Mouse (Mus musculus): ENCODE measurements at regions not wholly inside any gene's neighbourhood (a gene's known extent, or its start where the extent isn't known, plus 50 kb on each side); places are given as distances from the start of the nearest gene placed in this dataset.

DNA sequence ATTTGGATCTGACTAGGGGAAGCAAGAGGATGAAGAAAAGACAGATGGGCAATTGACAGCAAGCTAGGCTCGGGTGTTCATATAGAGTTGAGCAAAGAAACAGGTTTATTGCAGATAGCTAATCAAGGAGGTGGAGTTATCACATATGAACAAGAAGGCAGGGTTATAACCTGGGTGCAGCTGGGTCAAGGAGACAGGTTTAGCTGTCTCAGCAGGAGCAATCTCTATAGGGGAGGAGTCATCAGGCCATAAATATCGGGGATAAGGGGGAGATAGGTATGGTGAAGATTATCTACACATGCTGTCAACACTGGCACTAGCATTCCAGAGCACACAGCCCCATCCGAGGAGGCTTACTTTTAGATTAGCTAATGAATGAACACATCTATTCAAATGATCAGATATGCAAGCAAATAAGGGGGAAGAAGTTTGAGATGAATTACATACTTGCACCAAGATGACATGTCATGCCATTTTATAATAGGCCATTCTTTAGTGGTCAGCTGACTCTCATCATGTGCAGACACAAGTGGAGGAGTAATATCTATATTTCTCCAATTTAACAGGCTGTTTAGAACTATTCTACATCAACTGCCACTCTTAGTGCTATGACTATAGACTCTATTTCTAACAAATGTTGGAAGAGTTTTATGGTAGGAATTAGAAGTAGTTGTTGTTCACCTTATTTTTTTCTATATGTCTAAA is 76.9 kb downstream of the Lhx9 start:
- Histone ChIP-seq H3K9ac (ENCODE audit: low read depth, low read length) (no peak overlapping the region), H3K27me3 (ENCODE audit: control insufficient read depth, insufficient read depth, low read length) (no peaks in the 10 kb centered on the region), H3K4me3 (ENCODE audit: insufficient read depth, low read depth, low read length) (no peak overlapping the region), H3K79me2 (ENCODE audit: control insufficient read depth, insufficient read depth, low read length) (no peaks in the 10 kb centered on the region), H3K4me1 (ENCODE audit: control insufficient read depth, insufficient read depth, low read length) (no peaks in the 10 kb centered on the region), H3K36me3 (ENCODE audit: control insufficient read depth, insufficient read depth, low read length) (no peaks in the 10 kb centered on the region), H3K27ac (replicated peaks; ENCODE audit: insufficient read depth, low read depth, low read length) (no peak overlapping the region)
- DNase-seq (ENCODE audit: extremely low read depth, low read depth, low spot score): no peak
- WGBS: 64% methylated on average over 3 of the region's 3 CpGs
- no peak for TF ChIP-seq POLR2A (IDR thresholded peaks at IDR 0.05; ENCODE audit: extremely low read depth, insufficient read depth, low read length)
- TF ChIP-seq CTCF (IDR thresholded peaks at IDR 0.05; ENCODE audit: low read depth, low read length): no peak

DNA sequence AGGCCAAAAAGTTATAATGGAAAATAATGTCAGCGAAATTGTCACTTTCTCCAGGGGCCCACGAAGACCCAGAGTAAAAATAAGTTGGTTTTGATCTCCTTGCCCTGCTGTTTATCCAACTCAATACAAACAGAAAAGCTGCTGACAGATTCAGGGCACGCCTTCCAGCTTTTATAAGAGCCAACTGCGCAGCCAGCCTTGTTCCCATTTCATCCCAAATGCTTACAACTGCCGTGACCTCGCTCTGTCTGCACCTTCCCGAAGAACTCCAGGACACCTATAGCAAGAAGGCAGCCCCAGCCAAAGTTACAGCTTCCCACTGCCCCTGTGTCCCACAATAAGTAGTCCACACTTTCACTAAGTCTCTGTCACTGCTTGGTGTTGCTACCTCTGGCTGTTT is 85.5 kb downstream of the Lhx9 start:
- H3K79me2 ChIP-seq (ENCODE audit: control insufficient read depth, insufficient read depth, low read length): no peaks in the 10 kb centered on the region
- H3K9ac ChIP-seq (ENCODE audit: low read depth, low read length): no peak overlapping the region
- no peaks in the 10 kb centered on the region for H3K36me3 ChIP-seq (ENCODE audit: control insufficient read depth, insufficient read depth, low read length)
- 79% methylated on average over 7 of the region's 7 CpGs for WGBS
- H3K27ac ChIP-seq (replicated peaks; ENCODE audit: insufficient read depth, low read depth, low read length): no peak overlapping the region
- no peaks in the 10 kb centered on the region for H3K4me1 ChIP-seq (ENCODE audit: control insufficient read depth, insufficient read depth, low read length)
- DNase-seq (ENCODE audit: extremely low read depth, low read depth, low spot score): no peak
- no peak for TF ChIP-seq POLR2A (IDR thresholded peaks at IDR 0.05; ENCODE audit: extremely low read depth, insufficient read depth, low read length)
- no peak for TF ChIP-seq CTCF (IDR thresholded peaks at IDR 0.05; ENCODE audit: low read depth, low read length)
- no peak overlapping the region for H3K4me3 ChIP-seq (ENCODE audit: insufficient read depth, low read depth, low read length)
- no peaks in the 10 kb centered on the region for H3K27me3 ChIP-seq (ENCODE audit: control insufficient read depth, insufficient read depth, low read length)

- no peaks in the 10 kb centered on the region for H3K4me1 ChIP-seq (ENCODE audit: control insufficient read depth, insufficient read depth, low read length)
- DNase-seq (ENCODE audit: extremely low read depth, low read depth, low spot score): no peak
- TF ChIP-seq POLR2A (IDR thresholded peaks at IDR 0.05; ENCODE audit: extremely low read depth, insufficient read depth, low read length): no peak
- TF ChIP-seq CTCF (IDR thresholded peaks at IDR 0.05; ENCODE audit: low read depth, low read length): no peak
Measured at GRCm38 (mm10) chr1:138757777-138758176, 90.6 kb downstream of the Lhx9 start.

DNA sequence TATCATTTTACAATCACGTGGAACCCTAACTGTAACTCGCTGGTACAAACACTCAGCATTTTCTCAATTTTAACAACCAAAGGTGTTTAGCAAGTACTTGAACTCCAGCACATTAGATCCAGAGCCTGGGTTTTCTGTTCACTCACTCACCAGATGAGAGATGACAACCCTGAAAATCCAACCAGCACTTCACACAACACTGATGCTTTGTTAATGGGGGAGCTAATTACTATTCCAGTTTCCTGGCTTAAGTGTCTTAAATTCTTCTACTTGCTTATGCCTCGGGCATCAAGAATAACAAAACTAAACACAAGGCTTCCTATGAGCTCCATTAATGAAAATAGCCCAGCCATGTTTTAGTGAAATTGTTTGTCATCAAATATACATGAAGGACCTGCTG is 113.4 kb upstream of the Nek7 start:
- no peak overlapping the region for H3K27ac ChIP-seq (replicated peaks; ENCODE audit: insufficient read depth, low read depth, low read length)
- 81% methylated on average over 3 of the region's 3 CpGs for WGBS

More at GRCm38 (mm10) chr1:138757777-138758176, 90.6 kb downstream of the Lhx9 start:
- H3K4me3 ChIP-seq (ENCODE audit: insufficient read depth, low read depth, low read length): no peak overlapping the region
- H3K27ac ChIP-seq (replicated peaks; ENCODE audit: insufficient read depth, low read depth, low read length): no peak overlapping the region
- no peaks in the 10 kb centered on the region for H3K79me2 ChIP-seq (ENCODE audit: control insufficient read depth, insufficient read depth, low read length)
- H3K27me3 ChIP-seq (ENCODE audit: control insufficient read depth, insufficient read depth, low read length): no peaks in the 10 kb centered on the region
- H3K9ac ChIP-seq (ENCODE audit: low read depth, low read length): no peak overlapping the region
- no peaks in the 10 kb centered on the region for H3K36me3 ChIP-seq (ENCODE audit: control insufficient read depth, insufficient read depth, low read length)

DNA sequence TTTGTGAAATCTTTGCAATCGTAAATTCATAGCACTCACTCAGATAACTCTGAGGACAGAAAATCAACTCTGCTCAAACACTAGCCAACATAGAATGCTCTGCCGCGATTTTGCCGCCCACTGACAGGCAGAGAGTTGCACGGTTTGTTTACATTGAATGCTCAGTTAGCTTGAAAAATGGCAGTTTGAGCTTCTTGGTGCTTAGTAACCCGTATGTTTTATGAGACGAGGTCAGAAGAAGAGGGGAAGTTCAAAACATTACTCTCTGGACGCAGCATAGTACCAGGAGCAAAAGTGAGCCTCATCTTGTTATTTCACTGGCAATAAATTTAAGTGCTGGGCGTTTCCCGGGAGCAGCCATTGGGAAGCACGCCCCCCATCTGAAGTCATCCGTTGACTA is 111.1 kb upstream of the Nek7 start:
- TF ChIP-seq CTCF (IDR thresholded peaks at IDR 0.05; ENCODE audit: low read depth, low read length) (no peak), POLR2A (IDR thresholded peaks at IDR 0.05; ENCODE audit: extremely low read depth, insufficient read depth, low read length) (no peak)
- H3K27ac ChIP-seq (replicated peaks; ENCODE audit: insufficient read depth, low read depth, low read length): no peak overlapping the region
- H3K27me3 ChIP-seq (ENCODE audit: control insufficient read depth, insufficient read depth, low read length): no peaks in the 10 kb centered on the region
- no peaks in the 10 kb centered on the region for H3K79me2 ChIP-seq (ENCODE audit: control insufficient read depth, insufficient read depth, low read length)
- DNase-seq (ENCODE audit: extremely low read depth, low read depth, low spot score): no peak
- no peaks in the 10 kb centered on the region for H3K36me3 ChIP-seq (ENCODE audit: control insufficient read depth, insufficient read depth, low read length)
- H3K4me3 ChIP-seq (ENCODE audit: insufficient read depth, low read depth, low read length): no peak overlapping the region
- WGBS: 75% methylated on average over 12 of the region's 12 CpGs
- no peak overlapping the region for H3K9ac ChIP-seq (ENCODE audit: low read depth, low read length)
- H3K4me1 ChIP-seq (ENCODE audit: control insufficient read depth, insufficient read depth, low read length): no peaks in the 10 kb centered on the region

More for the DNA sequence above, 113.4 kb upstream of the Nek7 start:
- no peak for TF ChIP-seq CTCF (IDR thresholded peaks at IDR 0.05; ENCODE audit: low read depth, low read length)
- TF ChIP-seq POLR2A (IDR thresholded peaks at IDR 0.05; ENCODE audit: extremely low read depth, insufficient read depth, low read length): no peak
- no peaks in the 10 kb centered on the region for H3K79me2 ChIP-seq (ENCODE audit: control insufficient read depth, insufficient read depth, low read length)
- H3K27me3 ChIP-seq (ENCODE audit: control insufficient read depth, insufficient read depth, low read length): no peaks in the 10 kb centered on the region
- H3K36me3 ChIP-seq (ENCODE audit: control insufficient read depth, insufficient read depth, low read length): no peaks in the 10 kb centered on the region
- H3K9ac ChIP-seq (ENCODE audit: low read depth, low read length): no peak overlapping the region
- H3K4me1 ChIP-seq (ENCODE audit: control insufficient read depth, insufficient read depth, low read length): no peaks in the 10 kb centered on the region
- no peak for DNase-seq (ENCODE audit: extremely low read depth, low read depth, low spot score)
- H3K4me3 ChIP-seq (ENCODE audit: insufficient read depth, low read depth, low read length): no peak overlapping the region

DNA sequence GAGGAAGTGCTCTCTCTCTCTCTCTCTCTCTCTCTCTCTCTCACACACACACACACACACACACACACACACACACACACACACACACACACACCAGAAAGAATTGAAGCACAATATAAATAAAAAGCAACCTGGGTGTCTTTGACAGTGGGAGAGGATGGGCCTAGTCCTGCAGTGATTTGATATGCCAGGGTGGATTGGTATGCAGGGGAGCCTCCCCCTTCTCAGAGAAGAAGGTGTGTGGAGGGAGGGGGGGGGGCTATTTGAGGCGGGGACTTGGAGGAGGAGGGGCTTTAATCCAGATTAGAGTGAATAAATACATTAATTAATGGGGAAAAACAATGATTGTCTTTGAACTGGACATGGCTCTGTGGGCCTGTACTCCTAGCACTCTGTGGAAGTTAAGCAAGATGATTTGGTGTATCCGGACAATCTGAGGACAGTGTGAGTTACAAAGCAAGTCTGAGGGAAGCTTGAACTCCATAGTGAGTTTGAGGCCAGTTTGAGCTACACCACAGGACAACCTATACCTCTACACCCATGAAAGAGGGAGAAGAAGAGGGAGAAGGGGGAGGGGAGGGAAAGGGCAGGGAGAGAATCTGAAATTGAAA is 109.3 kb upstream of the Nek7 start:
- no peak for TF ChIP-seq POLR2A (IDR thresholded peaks at IDR 0.05; ENCODE audit: extremely low read depth, insufficient read depth, low read length)
- TF ChIP-seq CTCF (IDR thresholded peaks at IDR 0.05; ENCODE audit: low read depth, low read length): no peak
- Histone ChIP-seq H3K27me3 (ENCODE audit: control insufficient read depth, insufficient read depth, low read length) (no peaks in the 10 kb centered on the region), H3K4me1 (ENCODE audit: control insufficient read depth, insufficient read depth, low read length) (no peaks in the 10 kb centered on the region), H3K79me2 (ENCODE audit: control insufficient read depth, insufficient read depth, low read length) (no peaks in the 10 kb centered on the region), H3K9ac (ENCODE audit: low read depth, low read length) (no peak overlapping the region), H3K4me3 (ENCODE audit: insufficient read depth, low read depth, low read length) (no peak overlapping the region), H3K36me3 (ENCODE audit: control insufficient read depth, insufficient read depth, low read length) (no peaks in the 10 kb centered on the region), H3K27ac (replicated peaks; ENCODE audit: insufficient read depth, low read depth, low read length) (no peak overlapping the region)
- WGBS: 61% methylated on average over 2 of the region's 2 CpGs
- DNase-seq (ENCODE audit: extremely low read depth, low read depth, low spot score): no peak

Data from liver, adult 2 months (tissue).